Mouse (Mus musculus) liver, postnatal 0 days (tissue): ENCODE measurements at regions not wholly inside any gene's neighbourhood (a gene's known extent, or its start where the extent isn't known, plus 50 kb on each side); places are given as distances from the start of the nearest gene placed in this dataset.

Experiments
- CTCF ChIP-seq: sonication (generic); IDR thresholded peaks from 2 replicates; pipeline ENCODE4 v1.5.1; 2016; ENCODE audit warnings: antibody characterized with exemption, low read depth
- EP300 ChIP-seq: IDR thresholded peaks from 2 replicates; pipeline ENCODE4 v1.6.1; 2016; ENCODE audit warnings: antibody characterized with exemption, low read depth, mild to moderate bottlenecking

DNA sequence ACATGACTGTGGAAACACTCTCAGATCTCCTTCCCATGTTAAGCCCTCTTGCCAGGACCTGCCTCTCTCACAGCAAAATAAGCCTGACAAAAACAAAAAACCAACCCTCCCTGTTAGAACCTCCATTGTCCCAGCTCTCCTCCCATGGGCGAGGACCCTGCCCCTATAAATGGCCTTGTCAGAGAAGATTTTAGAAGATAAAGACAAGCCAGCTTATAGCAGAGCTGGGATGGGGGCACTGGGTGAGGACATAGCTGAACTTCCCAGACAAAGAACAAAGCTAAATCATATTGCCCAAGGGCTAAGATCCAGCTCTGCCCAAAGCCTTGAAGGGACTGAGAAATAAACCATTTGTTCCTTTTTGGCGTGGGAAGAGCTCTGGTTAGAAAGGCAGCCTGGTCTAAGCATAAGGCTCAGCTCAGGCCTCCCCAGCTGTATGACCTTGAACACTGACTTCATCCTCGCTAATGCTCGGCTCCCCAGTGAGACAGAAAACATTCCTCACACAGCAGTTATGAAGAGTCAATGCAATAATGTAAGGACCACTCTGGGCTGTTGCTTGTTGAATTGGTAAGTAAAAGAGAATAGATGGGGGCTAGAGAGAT, 115.2 kb downstream of the Zfp36l2 start:
- TF ChIP-seq EP300 (no peak), CTCF (no peak)
